Mouse (Mus musculus) testis, adult 2 months (tissue): ENCODE data around the gene Dennd2a. TPM values are rescaled to one million over a fixed set of nuclear protein-coding genes. Genes with fewer than 3 reads are reported as not detected.

Experiments
- H3K27ac ChIP-seq: fragments of 200-500 bp; 2 replicates; pipeline ENCODE4 v1.5.1; 2012; ENCODE audit warnings: low read depth, low read length; ENCODE audit not compliant: control insufficient read depth, insufficient read depth
- H3K27me3 ChIP-seq: fragments of 200-500 bp; 2 replicates; pipeline ENCODE4 v1.6.1; 2012; ENCODE audit warnings: mild to moderate bottlenecking, low read length, moderate library complexity; ENCODE audit not compliant: control insufficient read depth, insufficient read depth
- H3K36me3 ChIP-seq: fragments of 200-500 bp; 2 replicates; pipeline ENCODE4 v1.6.1; 2012; ENCODE audit warnings: mild to moderate bottlenecking, low read length; ENCODE audit not compliant: control insufficient read depth, insufficient read depth
- H3K4me1 ChIP-seq: fragments of 200-500 bp; 2 replicates; pipeline ENCODE4 v1.6.1; 2012; ENCODE audit warnings: low read length; ENCODE audit not compliant: control insufficient read depth, insufficient read depth
- H3K4me3 ChIP-seq: fragments of 200-500 bp; 2 replicates; pipeline ENCODE4 v1.5.1; 2012; ENCODE audit warnings: low read depth, mild to moderate bottlenecking, low read length, moderate library complexity, mixed read lengths; ENCODE audit not compliant: control insufficient read depth
- CTCF ChIP-seq: fragments of 200-500 bp; IDR thresholded peaks from 2 replicates; pipeline ENCODE4 v1.5.1; 2012; ENCODE audit warnings: low read depth, mild to moderate bottlenecking, inconsistent platforms, low read length, moderate library complexity; ENCODE audit not compliant: control insufficient read depth, insufficient read depth, insufficient replicate concordance
- POLR2A ChIP-seq: fragments of 200-500 bp; IDR thresholded peaks from 2 replicates; pipeline ENCODE4 v1.6.1; 2012; ENCODE audit warnings: low read depth, mild to moderate bottlenecking, inconsistent platforms, low read length, moderate library complexity; ENCODE audit not compliant: control insufficient read depth
- polyA plus RNA-seq: library from polyadenylated mRNA; depleted of rRNA; stranded (reverse); fragments of >200 nt; gene quantifications from 2 replicates; pipeline ENCODE4 v1.2.3, GENCODE M21; 2012

Dennd2a gene
- polyA plus RNA-seq, 1 experiment: 9.5 TPM

GRCm38 (mm10) chr6:39574555-39574869 is 16.8 kb upstream of the Dennd2a start:
- no peaks in the 10 kb centered on the region for H3K36me3 ChIP-seq
- peak overlapping the region; percentile 76 for H3K4me3 ChIP-seq
- H3K27me3 ChIP-seq: no peaks in the 10 kb centered on the region
- no peak for TF ChIP-seq POLR2A
- TF ChIP-seq CTCF: no peak
- no peak overlapping the region for H3K27ac ChIP-seq
- H3K4me1 ChIP-seq: peaks cover 11% of the 10 kb centered on the region

DNA sequence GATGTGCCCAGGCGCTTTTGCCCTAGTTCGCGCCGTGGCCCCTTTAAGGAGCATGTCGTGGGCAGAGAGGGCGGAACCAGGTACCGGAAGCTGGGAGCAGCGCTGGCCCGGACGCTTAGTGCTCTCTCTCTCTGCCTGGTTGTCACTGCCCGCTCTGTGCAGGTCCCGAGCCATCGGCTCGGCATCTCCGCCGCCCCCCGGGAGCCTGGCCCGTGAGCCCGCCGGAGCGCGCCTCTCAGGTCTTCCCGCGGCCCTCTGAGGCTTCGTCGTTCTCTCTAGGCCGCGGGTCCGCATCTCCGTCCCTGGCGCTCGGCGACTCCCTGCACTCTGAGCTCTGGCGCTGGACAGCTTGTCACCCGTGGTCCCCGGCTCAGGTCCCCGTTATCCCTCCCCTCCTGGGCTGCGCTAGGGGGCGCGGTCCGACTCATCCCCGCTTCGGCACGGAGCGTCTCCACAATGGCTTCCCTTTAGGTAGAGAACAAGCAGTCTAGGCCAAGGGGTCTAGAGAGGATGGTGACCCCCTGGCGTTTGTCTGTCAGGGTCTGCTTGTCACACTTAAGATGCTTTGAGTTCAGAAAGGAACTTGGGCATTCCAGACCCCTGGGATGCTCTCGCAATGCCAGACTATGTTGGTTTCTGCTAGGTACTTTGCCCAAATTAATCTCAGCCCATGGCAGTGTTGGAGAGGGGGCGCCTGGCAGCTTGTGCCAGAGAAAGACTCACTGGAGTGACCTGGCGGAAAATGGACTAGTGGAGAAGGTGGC is 16.3 kb upstream of the Dennd2a start, which contains the start of gene Adck2:
Gene Adck2 (plus strand): TSS at position 83 of the 764 bp plus-strand sequence.
- H3K36me3 ChIP-seq: no peaks in the 10 kb centered on the region
- H3K4me3 ChIP-seq: peak within 1 kb of the TSS; percentile 76
- H3K4me1 ChIP-seq: peaks cover 11% of the 10 kb centered on the region
- no peaks in the 10 kb centered on the region for H3K27me3 ChIP-seq
- peak; percentile 60 for TF ChIP-seq POLR2A
- no peak for TF ChIP-seq CTCF
- peak within 1 kb of the TSS; percentile 3 for H3K27ac ChIP-seq

GRCm38 (mm10) chr6:39570426-39570825 is 12.8 kb upstream of the Dennd2a start:
- H3K4me3 ChIP-seq: no peak overlapping the region
- H3K27ac ChIP-seq: no peak overlapping the region
- peaks cover 11% of the 10 kb centered on the region for H3K4me1 ChIP-seq
- H3K27me3 ChIP-seq: no peaks in the 10 kb centered on the region
- TF ChIP-seq POLR2A (no peak), CTCF (no peak)
- H3K36me3 ChIP-seq: no peaks in the 10 kb centered on the region

GRCm38 (mm10) chr6:39567528-39567927 is 9.9 kb upstream of the Dennd2a start:
- H3K36me3 ChIP-seq: no peaks in the 10 kb centered on the region

DNA sequence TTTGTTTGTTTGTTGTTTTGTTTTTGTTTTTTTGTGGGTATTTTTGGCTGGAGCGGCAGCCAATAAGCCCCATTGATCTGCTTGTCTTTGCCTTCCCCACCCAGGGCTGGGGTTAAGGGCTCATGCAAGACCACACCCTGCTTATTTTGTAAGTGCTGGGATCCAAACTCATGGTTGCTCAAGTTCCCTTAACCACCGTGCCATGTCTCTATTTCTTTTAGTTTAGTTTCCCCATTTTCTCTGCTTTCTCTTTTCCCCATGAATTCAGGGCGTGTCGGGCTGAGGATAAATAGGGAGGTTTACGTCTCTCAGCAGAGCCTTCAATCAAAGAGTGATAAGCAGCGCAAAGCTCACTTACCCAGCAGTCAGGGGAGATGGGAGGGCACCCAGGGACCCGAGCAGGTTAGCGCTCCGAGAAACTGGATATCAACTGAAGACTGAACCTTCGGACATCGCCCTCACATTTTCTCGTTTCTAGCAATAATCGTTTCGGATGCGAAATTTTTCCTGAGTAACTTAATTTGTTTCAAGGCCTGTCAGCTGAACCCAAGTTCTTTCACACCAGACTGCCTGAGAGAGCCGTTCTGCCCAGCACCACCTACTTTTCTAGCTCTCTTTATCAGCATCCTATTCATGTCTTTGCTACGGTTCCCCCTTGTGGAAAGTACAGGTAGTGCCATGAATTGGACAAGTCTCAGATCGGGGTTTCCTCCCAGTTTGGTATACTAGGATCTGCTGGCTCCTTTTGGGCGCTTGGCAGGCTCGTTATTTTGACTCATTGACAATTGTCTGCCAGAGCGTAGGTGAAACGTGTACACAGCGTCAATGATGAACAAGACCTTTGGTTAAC is 4.7 kb upstream of the Dennd2a start:
- no peaks in the 10 kb centered on the region for H3K27me3 ChIP-seq
- H3K27ac ChIP-seq: no peak overlapping the region
- TF ChIP-seq CTCF (peak; percentile 2; the same call in 1 of the 2 replicates), POLR2A (no peak)
- H3K36me3 ChIP-seq: no peaks in the 10 kb centered on the region
- peaks cover 5% of the 10 kb centered on the region; the same call in 1 of the 2 replicates for H3K4me1 ChIP-seq
- H3K4me3 ChIP-seq: no peak overlapping the region

More at GRCm38 (mm10) chr6:39567528-39567927, 9.9 kb upstream of the Dennd2a start:
- H3K4me1 ChIP-seq: no peaks in the 10 kb centered on the region
- no peak for TF ChIP-seq POLR2A
- no peak for TF ChIP-seq CTCF
- H3K27ac ChIP-seq: no peak overlapping the region
- no peak overlapping the region for H3K4me3 ChIP-seq
- no peaks in the 10 kb centered on the region for H3K27me3 ChIP-seq

DNA sequence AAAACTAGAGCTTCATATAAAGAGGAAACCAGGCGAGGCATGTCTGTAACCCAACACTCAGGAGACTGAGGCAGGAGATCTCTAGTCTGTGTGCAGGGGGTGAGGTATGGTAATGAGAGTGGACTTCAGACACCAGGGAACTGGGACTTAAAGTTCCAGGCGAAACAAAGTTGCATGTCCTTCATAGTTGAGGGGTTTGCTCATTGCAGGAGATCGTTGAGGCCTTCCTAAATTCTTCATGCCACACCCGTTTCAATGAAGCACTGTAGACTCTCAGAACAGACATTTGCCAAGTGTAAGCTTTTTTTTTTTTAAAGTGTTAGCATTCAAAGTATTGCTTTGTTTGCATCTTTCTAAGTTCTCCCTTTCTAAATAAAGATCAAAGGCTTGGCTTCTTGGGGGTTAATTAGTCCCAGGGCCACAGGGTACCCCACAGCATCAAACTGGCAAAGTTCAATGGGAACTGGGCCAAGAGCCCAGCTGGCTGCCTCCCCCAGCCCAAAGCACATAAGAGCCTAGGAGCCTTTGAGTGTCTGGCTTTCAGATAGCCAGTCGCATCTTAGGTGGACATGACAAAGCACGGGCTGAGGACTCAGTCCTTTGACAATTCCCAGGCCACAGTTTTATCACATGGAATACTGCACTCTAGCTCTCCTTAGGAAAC is 1.7 kb upstream of the Dennd2a start:
- Histone ChIP-seq H3K27ac (no peak overlapping the region), H3K4me1 (peaks cover 12% of the 10 kb centered on the region), H3K4me3 (no peak overlapping the region), H3K27me3 (no peaks in the 10 kb centered on the region), H3K36me3 (no peaks in the 10 kb centered on the region)
- TF ChIP-seq POLR2A (no peak), CTCF (no peak)
